Mouse (Mus musculus): ENCODE measurements around the gene Krt77. TPM values are rescaled to one million over a fixed set of nuclear protein-coding genes. Genes with fewer than 3 reads are reported as not detected.

Gene Krt77
- polyA plus RNA-seq (2012; rRNA removed): 0.57 and 0.88 TPM in 2 replicates

DNA sequence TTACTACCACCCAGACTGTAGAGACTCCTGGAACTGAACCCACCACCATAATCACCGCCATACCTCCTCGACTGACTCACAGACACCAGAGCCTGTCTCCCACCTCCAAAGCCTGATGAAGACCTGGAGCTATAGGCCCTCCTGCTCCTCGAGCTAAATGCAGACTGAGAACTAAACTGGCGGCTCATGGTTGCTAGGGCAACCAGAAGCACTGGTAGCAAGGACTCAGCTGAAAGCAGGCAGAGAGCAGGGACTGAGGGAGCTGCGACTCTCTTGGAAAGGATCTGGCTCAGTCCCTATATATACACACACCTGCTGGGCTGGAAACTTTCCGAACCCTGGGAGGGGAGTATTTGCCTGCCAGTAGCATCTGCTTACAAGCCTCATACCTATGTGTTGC is at the start of gene Krt77:
Krt77 (minus strand) TSS at position 275 of the 400 bp plus-strand sequence.
- TF ChIP-seq POLR2A (IDR thresholded peaks at IDR 0.05; ENCODE audit: control insufficient read depth, low read depth, low read length) (no peak), CTCF (IDR thresholded peaks at IDR 0.05; ENCODE audit: control insufficient read depth, insufficient read depth, insufficient replicate concordance, low read depth, low read length) (no peak)
- Histone ChIP-seq H3K36me3 (ENCODE audit: control insufficient read depth, insufficient read depth, low read length) (no peaks in the 10 kb centered on the region), H3K27me3 (ENCODE audit: control insufficient read depth, insufficient read depth, low read length) (no peaks in the 10 kb centered on the region), H3K4me3 (ENCODE audit: control insufficient read depth, low read depth, low read length) (no peak within 1 kb of the TSS), H3K4me1 (ENCODE audit: control insufficient read depth, insufficient read depth, low read length) (no peaks in the 10 kb centered on the region; the same call in 1 of the 2 replicates), H3K27ac (ENCODE audit: control insufficient read depth, insufficient read depth, low read depth, low read length) (no peak within 1 kb of the TSS)

GRCm38 (mm10) chr15:101916072-101916471 is 46.6 kb upstream of the Krt77 start:
- H3K36me3 ChIP-seq (ENCODE audit: control insufficient read depth, insufficient read depth, low read length): no peaks in the 10 kb centered on the region
- H3K27ac ChIP-seq (ENCODE audit: control insufficient read depth, insufficient read depth, low read depth, low read length): no peak overlapping the region
- H3K4me1 ChIP-seq (ENCODE audit: control insufficient read depth, insufficient read depth, low read length): no peaks in the 10 kb centered on the region
- no peak overlapping the region for H3K4me3 ChIP-seq (ENCODE audit: control insufficient read depth, low read depth, low read length)
- no peak for TF ChIP-seq POLR2A (IDR thresholded peaks at IDR 0.05; ENCODE audit: control insufficient read depth, low read depth, low read length)
- TF ChIP-seq CTCF (IDR thresholded peaks at IDR 0.05; ENCODE audit: control insufficient read depth, insufficient read depth, insufficient replicate concordance, low read depth, low read length): no peak
- no peaks in the 10 kb centered on the region for H3K27me3 ChIP-seq (ENCODE audit: control insufficient read depth, insufficient read depth, low read length)

GRCm38 (mm10) chr15:101904849-101905248 is 35.3 kb upstream of the Krt77 start:
- Histone ChIP-seq H3K4me1 (ENCODE audit: control insufficient read depth, insufficient read depth, low read length) (no peaks in the 10 kb centered on the region), H3K4me3 (ENCODE audit: control insufficient read depth, low read depth, low read length) (no peak overlapping the region), H3K27ac (ENCODE audit: control insufficient read depth, insufficient read depth, low read depth, low read length) (no peak overlapping the region), H3K27me3 (ENCODE audit: control insufficient read depth, insufficient read depth, low read length) (no peaks in the 10 kb centered on the region), H3K36me3 (ENCODE audit: control insufficient read depth, insufficient read depth, low read length) (no peaks in the 10 kb centered on the region)
- TF ChIP-seq POLR2A (IDR thresholded peaks at IDR 0.05; ENCODE audit: control insufficient read depth, low read depth, low read length) (no peak), CTCF (IDR thresholded peaks at IDR 0.05; ENCODE audit: control insufficient read depth, insufficient read depth, insufficient replicate concordance, low read depth, low read length) (no peak)

- Histone ChIP-seq H3K4me3 (ENCODE audit: control insufficient read depth, low read depth, low read length) (no peak overlapping the region), H3K27ac (ENCODE audit: control insufficient read depth, insufficient read depth, low read depth, low read length) (no peak overlapping the region), H3K4me1 (ENCODE audit: control insufficient read depth, insufficient read depth, low read length) (no peaks in the 10 kb centered on the region), H3K27me3 (ENCODE audit: control insufficient read depth, insufficient read depth, low read length) (no peaks in the 10 kb centered on the region), H3K36me3 (ENCODE audit: control insufficient read depth, insufficient read depth, low read length) (no peaks in the 10 kb centered on the region)
- TF ChIP-seq POLR2A (IDR thresholded peaks at IDR 0.05; ENCODE audit: control insufficient read depth, low read depth, low read length) (no peak), CTCF (IDR thresholded peaks at IDR 0.05; ENCODE audit: control insufficient read depth, insufficient read depth, insufficient replicate concordance, low read depth, low read length) (no peak)
Observed at GRCm38 (mm10) chr15:101902171-101903149, 33.0 kb upstream of the Krt77 start.

DNA sequence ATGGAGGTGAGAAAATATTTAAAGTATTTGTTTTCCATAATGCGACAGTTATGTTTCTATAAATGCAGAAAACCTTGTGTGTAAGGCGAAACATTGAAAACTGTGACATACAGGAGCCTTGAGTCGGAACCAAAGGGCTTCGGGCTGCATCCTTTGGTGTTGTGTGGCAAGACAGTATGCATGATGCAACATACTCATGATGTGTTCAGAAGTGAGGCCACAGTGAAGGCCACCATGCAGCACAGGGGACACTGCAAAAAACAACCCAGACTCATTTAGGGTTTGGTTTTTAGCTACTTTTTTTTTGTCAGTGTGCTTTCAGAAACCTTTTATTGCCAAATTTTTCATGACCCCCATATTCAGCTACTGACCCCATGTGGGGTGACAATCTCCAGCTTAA is 25.7 kb upstream of the Krt77 start:
- TF ChIP-seq CTCF (IDR thresholded peaks at IDR 0.05; ENCODE audit: control insufficient read depth, insufficient read depth, insufficient replicate concordance, low read depth, low read length) (no peak), POLR2A (IDR thresholded peaks at IDR 0.05; ENCODE audit: control insufficient read depth, low read depth, low read length) (no peak)
- no peaks in the 10 kb centered on the region for H3K4me1 ChIP-seq (ENCODE audit: control insufficient read depth, insufficient read depth, low read length)
- no peak overlapping the region for H3K4me3 ChIP-seq (ENCODE audit: control insufficient read depth, low read depth, low read length)
- no peaks in the 10 kb centered on the region for H3K36me3 ChIP-seq (ENCODE audit: control insufficient read depth, insufficient read depth, low read length)
- H3K27me3 ChIP-seq (ENCODE audit: control insufficient read depth, insufficient read depth, low read length): no peaks in the 10 kb centered on the region
- H3K27ac ChIP-seq (ENCODE audit: control insufficient read depth, insufficient read depth, low read depth, low read length): no peak overlapping the region

DNA sequence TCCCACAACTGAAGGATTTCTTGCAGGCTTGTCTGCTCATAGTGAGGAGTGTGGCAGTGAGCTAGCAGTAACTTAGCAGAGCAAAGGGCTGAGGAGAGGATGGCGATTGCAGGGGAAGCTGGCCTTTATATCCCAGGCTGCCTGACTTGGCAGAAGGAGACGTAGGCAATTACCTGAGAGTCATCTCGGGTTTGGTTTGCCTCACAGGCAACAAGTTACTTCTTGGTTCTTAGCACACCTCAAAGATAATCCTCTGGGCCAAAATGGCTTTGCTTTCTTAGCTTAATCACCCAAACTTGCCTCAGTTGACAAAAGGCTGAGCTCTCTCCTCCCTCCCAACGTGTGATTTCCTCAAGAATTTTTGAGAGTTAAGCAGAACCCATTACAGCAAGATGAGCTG is 23.3 kb upstream of the Krt77 start, which contains the start of gene Krt76:
Krt76 (minus strand) TSS at position 101 of the 400 bp plus-strand sequence.
- Histone ChIP-seq H3K4me3 (ENCODE audit: control insufficient read depth, low read depth, low read length) (no peak within 1 kb of the TSS), H3K4me1 (ENCODE audit: control insufficient read depth, insufficient read depth, low read length) (no peaks in the 10 kb centered on the region), H3K36me3 (ENCODE audit: control insufficient read depth, insufficient read depth, low read length) (no peaks in the 10 kb centered on the region), H3K27me3 (ENCODE audit: control insufficient read depth, insufficient read depth, low read length) (no peaks in the 10 kb centered on the region), H3K27ac (ENCODE audit: control insufficient read depth, insufficient read depth, low read depth, low read length) (no peak within 1 kb of the TSS)
- TF ChIP-seq POLR2A (IDR thresholded peaks at IDR 0.05; ENCODE audit: control insufficient read depth, low read depth, low read length) (no peak), CTCF (IDR thresholded peaks at IDR 0.05; ENCODE audit: control insufficient read depth, insufficient read depth, insufficient replicate concordance, low read depth, low read length) (no peak)

- H3K4me1 ChIP-seq (ENCODE audit: control insufficient read depth, insufficient read depth, low read length): no peaks in the 10 kb centered on the region
- H3K4me3 ChIP-seq (ENCODE audit: control insufficient read depth, low read depth, low read length): no peak overlapping the region
- TF ChIP-seq CTCF (IDR thresholded peaks at IDR 0.05; ENCODE audit: control insufficient read depth, insufficient read depth, insufficient replicate concordance, low read depth, low read length) (no peak), POLR2A (IDR thresholded peaks at IDR 0.05; ENCODE audit: control insufficient read depth, low read depth, low read length) (no peak)
- no peaks in the 10 kb centered on the region for H3K27me3 ChIP-seq (ENCODE audit: control insufficient read depth, insufficient read depth, low read length)
- H3K36me3 ChIP-seq (ENCODE audit: control insufficient read depth, insufficient read depth, low read length): no peaks in the 10 kb centered on the region
- H3K27ac ChIP-seq (ENCODE audit: control insufficient read depth, insufficient read depth, low read depth, low read length): no peak overlapping the region
Observed at GRCm38 (mm10) chr15:101879776-101880175, 10.3 kb upstream of the Krt77 start.

Data from testis, adult 2 months (tissue).